Mouse (Mus musculus): ENCODE measurements around the gene Vmn1r107. TPM values are rescaled to one million over a fixed set of nuclear protein-coding genes. Genes with fewer than 3 reads are reported as not detected.
"Not testable (repeated sequence)": the region's sequence is repeated elsewhere in the genome, so short reads cannot be mapped to it uniquely, and the experiment has no call there.

Gene Vmn1r107
- not detected for polyA plus RNA-seq (2017; shearing (Covaris generic))

GRCm38 (mm10) chr7:20668618-20669017 is at the start of gene Vmn1r107:
Gene Vmn1r107, plus strand, starts transcription at chr7:20668918.
- not testable (repeated sequence) for ATAC-seq

- ATAC-seq, result not testable (repeated sequence)
These were observed 34.4 kb downstream of the Vmn1r107 start, which contains the start of gene Vmn1r111 for GRCm38 (mm10) chr7:20703116-20703515. Gene Vmn1r111, minus strand, starts transcription at chr7:20703216.

Other genes with a start within 250 kb of the Vmn1r107 start
- not detected for gene Vmn1r101, start 226.3 kb upstream of the Vmn1r107 start, polyA plus RNA-seq (2017; shearing (Covaris generic))
- gene Gm10670, start 194.0 kb upstream of the Vmn1r107 start, polyA plus RNA-seq (2017; shearing (Covaris generic)), result not detected
- not detected for gene Vmn1r103, start 158.4 kb upstream of the Vmn1r107 start, polyA plus RNA-seq (2017; shearing (Covaris generic))
- not detected for gene Vmn1r104, start 135.1 kb upstream of the Vmn1r107 start, polyA plus RNA-seq (2017; shearing (Covaris generic))
- not detected for gene Gm5726, start 123.2 kb upstream of the Vmn1r107 start, polyA plus RNA-seq (2017; shearing (Covaris generic))
- gene Gm4141, start 92.7 kb upstream of the Vmn1r107 start, polyA plus RNA-seq (2017; shearing (Covaris generic)), result not detected
- not detected for gene Gm4513, start 69.9 kb upstream of the Vmn1r107 start, polyA plus RNA-seq (2017; shearing (Covaris generic))
- gene Vmn1r111, start 34.3 kb downstream of the Vmn1r107 start, polyA plus RNA-seq (2017; shearing (Covaris generic)), result not detected
- gene Gm10668, start 61.7 kb downstream of the Vmn1r107 start, polyA plus RNA-seq (2017; shearing (Covaris generic)), result not detected
- not detected for gene Vmn1r112, start 102.3 kb downstream of the Vmn1r107 start, polyA plus RNA-seq (2017; shearing (Covaris generic))
- not detected for gene Vmn1r113, start 118.4 kb downstream of the Vmn1r107 start, polyA plus RNA-seq (2017; shearing (Covaris generic))
- gene Vmn1r114, start 143.3 kb downstream of the Vmn1r107 start, polyA plus RNA-seq (2017; shearing (Covaris generic)), result not detected
- not detected for gene Vmn1r115, start 176.1 kb downstream of the Vmn1r107 start, polyA plus RNA-seq (2017; shearing (Covaris generic))
- not detected for gene Vmn1r116, start 203.3 kb downstream of the Vmn1r107 start, polyA plus RNA-seq (2017; shearing (Covaris generic))
- not detected for gene Vmn1r117, start 215.2 kb downstream of the Vmn1r107 start, polyA plus RNA-seq (2017; shearing (Covaris generic))
- not detected for gene Vmn1r118, start 243.4 kb downstream of the Vmn1r107 start, polyA plus RNA-seq (2017; shearing (Covaris generic))